Mouse (Mus musculus): ENCODE data around the gene Slc22a12.
A peak's percentile ranks its signal among the peaks of the same experiment; 100 is the strongest.

The Slc22a12 gene

DNA sequence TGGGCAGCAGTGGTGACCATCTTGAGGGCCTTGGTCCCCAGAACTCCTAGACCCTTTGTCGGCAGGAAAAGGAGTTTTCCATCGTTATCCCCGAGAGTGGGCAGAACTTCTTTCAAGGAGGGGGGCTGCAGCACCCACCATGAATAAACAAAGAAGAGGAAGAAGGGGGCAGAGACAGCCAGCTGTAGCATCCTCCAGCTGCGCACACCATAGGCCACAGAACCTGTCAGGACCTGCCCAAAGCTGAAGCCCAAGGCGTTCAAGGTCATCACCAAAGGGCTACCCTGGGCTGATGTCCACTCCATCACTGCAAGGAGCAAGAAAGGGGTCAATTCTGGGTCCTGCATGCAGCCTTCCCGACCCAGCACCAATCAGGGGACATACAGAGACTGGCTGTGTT lies 2.6 kb downstream of the Slc22a12 start:
- DNase-seq = no peak

- DNase-seq = peak; percentile 12
Observed at GRCm38 (mm10) chr19:6539592-6539991, 3.2 kb downstream of the Slc22a12 start.

DNA sequence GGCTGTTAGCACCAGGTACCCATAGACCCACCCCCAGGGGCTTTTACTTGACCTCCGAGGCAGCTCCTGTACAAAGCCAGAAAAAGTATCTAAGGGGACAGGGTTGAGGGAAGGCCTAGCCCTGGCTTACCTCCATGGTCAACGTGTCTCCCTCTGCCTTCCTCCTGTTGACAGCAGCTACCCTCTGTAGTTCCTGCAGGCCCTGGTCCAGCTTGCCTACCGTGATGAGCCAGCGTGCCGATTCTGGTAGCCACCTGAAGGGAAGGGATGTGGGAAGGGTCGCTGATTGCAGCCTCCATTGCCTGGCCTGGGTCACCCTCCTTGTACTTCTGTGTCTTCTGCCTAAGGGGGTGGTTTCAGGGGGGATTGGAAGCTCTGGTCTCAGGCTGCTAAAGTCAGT lies 4.3 kb downstream of the Slc22a12 start:
- no peak for DNase-seq

DNA sequence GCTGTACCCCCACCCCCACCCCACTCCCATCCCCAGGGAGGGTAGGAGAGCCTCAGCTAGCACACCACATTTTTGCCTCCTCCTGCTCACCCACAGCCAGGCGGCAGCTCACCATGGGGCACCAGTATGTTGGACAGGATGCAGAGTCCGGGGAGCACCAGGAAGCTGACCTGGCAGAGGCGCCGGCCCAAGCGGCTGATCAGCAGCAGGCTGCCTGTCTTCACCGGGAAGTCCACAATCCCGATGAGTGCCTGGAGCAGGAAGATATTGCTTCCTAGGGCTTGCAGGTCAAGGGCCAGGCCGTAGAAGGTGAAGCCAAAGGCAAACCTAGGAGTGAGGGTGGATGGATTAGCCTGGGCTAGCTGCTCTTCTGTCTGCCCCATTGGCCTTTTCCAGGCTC lies 5.3 kb downstream of the Slc22a12 start:
- no peak for DNase-seq

- no peak for DNase-seq
Observed at GRCm38 (mm10) chr19:6536696-6537095, 6.1 kb downstream of the Slc22a12 start.

DNA sequence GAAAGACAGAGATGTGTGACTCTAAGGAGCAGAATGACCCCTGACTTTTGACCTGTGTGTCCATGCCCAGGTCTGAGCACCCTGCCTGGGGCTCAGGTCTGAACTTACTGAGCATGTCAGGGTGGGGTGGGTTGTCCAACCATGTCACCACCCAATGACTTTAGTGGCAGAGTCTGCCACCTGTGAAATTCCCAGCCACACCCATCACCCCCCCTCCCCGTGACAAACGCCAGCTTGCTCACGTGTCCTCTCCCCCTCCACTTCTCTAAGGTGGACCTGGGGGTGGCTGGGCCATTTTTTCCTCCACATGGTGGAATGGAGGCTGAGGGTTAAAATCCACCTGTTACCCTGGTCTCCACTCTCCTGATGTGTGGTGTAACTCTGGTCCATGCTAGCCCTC lies 6.6 kb downstream of the Slc22a12 start:
- no peak for DNase-seq

- no peak for DNase-seq
Observed at GRCm38 (mm10) chr19:6534118-6534415, 8.8 kb downstream of the Slc22a12 start.

GRCm38 (mm10) chr19:6533290-6534117 lies 9.3 kb downstream of the Slc22a12 start:
- DNase-seq = no peak

- DNase-seq = peak; percentile 39
Observed at GRCm38 (mm10) chr19:6532656-6533055, 10.2 kb downstream of the Slc22a12 start.

GRCm38 (mm10) chr19:6531832-6532471 lies 10.9 kb downstream of the Slc22a12 start:
- DNase-seq = peak; percentile 29

- peak; percentile 34 for DNase-seq
Observed at GRCm38 (mm10) chr19:6531011-6531631, 11.7 kb downstream of the Slc22a12 start.

- no peak for DNase-seq
Observed at GRCm38 (mm10) chr19:6530359-6530758, 12.5 kb downstream of the Slc22a12 start.

DNA sequence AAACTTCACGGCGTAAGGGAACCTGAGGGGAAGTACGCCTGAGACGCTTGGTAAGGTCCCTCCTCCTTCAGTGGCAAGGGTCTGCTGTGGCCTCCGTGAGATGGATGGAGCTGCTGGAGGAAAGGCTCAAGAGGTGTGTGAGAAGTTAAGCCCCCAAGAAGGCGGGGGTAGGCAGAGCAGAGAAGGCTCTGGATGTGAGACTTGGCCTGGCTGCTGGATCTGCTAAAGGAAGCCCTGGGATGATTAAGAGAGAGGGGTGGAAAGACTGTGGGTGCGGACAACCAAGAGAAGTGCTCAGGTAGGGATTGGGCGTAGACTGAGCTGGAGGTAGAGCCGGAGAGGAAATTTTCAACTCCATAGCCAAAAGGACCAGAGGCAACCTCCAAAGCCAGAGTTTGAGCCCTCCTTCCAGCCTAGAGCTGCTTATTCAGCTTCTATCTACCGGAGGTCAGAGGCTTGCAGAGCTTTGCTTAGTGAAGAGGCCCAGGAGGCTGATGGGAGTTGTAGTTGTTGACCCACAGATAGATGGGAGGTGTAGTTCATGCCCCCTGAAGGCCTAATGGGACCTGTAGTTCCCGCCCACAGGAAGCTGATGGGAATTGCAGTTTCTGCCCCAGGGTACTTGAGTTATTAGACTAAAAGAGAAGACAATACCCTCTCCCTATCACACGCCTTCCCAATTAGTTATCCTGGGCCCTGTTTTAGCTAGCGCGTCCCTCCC lies 13.4 kb downstream of the Slc22a12 start:
- peak; percentile 48 for DNase-seq

DNA sequence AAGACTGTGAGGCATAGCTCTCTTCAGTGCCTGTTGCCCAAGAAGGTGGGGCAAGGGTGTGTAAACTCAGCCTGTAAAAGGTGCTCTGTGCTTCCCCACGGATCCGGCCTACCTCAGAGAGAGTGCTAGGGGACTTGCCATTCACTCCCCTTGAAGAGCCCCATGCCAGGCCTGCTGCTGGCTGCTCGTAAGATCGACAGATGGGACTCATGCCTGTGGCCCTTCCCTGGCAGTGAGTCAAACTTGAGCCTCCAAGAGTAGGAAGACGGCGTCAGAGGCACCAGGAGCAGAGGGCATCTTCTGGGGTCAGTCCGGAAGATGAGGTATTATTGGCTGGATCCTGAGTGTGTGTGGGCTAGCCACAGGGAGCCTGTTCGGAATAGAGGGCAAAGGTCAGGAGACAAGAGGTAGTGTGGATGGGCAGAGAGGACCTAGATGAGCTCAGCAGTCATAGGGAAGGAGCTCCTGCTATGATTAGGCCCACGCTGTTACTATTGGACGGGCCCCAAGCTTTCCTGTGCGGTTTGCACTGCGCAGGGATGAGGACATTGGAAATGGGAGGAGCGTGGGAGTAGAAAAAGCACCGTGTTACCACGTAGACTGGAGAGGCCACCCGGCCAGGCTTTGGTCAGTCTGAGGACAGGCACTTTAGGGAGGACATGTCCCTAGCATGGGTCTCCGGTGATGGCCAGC lies 14.8 kb downstream of the Slc22a12 start:
- no peak for DNase-seq

DNA sequence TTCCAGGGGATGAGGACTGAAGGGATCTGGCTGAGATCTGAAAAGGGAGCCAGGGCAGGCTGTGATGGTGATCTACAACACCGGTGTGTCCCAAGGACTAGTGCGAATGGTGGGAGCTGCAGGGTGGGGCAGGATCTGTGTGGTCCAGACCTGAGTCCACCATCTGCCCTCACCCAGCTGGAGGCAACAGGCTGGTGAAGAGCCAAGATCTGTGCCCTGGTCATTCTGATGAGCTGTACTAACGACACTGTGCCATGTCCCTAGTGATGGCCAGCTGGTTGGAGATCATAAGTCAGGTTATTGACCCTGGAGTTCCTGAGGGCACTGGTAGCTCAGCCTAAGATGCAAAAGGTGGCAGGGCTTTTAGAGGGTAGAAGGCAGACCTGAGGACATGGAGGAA lies 15.4 kb downstream of the Slc22a12 start:
- no peak for DNase-seq

GRCm38 (mm10) chr19:6526010-6526409 lies 16.8 kb downstream of the Slc22a12 start:
- no peak for DNase-seq

- DNase-seq = no peak
Observed at GRCm38 (mm10) chr19:6525023-6525422, 17.8 kb downstream of the Slc22a12 start.

- no peak for DNase-seq
Observed at GRCm38 (mm10) chr19:6522289-6522688, 20.5 kb downstream of the Slc22a12 start.

GRCm38 (mm10) chr19:6521630-6522029 lies 21.2 kb downstream of the Slc22a12 start:
- no peak for DNase-seq

DNA sequence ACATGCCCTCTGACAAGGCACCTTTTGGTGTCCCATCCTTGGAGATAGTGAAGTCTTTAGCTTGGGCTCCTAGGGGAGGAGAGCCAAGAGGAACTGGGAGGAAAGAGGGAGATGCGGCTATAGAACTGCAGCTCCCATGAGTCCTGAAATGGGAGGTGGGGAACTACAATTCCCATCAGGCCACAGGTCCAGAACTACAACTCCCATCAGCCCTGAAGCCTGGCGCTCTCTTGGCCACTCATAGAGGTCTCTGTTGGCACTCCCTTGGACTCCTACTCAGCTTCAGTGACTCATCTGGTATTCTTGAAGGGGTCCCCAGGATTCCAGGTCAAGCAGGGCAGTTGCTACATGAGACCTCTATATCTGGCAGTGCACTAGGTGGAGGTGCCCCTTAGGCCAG lies 23.3 kb downstream of the Slc22a12 start:
- DNase-seq = no peak

GRCm38 (mm10) chr19:6518601-6519000 lies 24.2 kb downstream of the Slc22a12 start:
- no peak for DNase-seq

DNA sequence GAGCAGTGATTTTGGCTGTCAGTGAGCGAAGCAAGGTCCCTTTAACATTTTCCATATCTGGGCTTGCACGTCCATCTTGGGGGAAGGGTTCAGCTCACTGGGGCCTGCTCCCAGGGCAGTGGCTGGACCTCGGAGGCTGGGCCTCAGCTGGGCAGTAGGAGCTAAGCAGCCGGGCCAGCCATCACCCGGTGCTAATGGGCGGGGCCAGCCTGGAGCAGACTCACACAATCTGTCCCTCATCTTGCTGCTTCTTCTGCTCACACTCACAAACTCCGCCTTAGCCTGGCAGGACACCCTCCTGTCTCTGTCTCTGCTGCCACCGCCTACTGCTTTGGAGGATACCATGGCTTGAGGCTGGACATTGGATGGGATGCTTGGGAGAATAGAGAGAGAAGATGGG lies 26.7 kb downstream of the Slc22a12 start:
- DNase-seq = no peak

DNA sequence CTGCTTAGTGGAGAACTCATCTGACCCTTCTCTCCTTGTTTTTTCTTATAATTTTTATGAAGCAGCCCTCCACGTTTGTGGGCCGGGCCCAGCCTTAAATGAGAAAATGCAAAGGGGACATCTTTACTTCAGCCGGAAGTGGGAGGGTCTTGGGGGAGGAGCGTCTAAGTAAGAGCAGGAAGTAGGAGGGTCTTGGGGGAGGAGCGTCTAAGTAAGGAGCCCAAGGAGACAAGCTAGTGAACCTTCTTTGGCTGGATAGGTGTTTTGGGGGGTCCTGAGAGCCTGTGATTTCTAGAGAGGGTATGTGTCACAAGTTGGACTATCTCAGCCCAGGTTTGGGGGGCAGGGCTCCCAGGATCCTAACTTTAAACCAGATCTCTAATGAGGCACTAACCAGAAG lies 27.4 kb downstream of the Slc22a12 start:
- no peak for DNase-seq

All from lung, postnatal 36 days (tissue).